Mouse (Mus musculus) heart, embryonic 15.5 days (tissue): ENCODE data around the gene Mfsd6l. TPM values are rescaled to one million over a fixed set of nuclear protein-coding genes. Genes with fewer than 3 reads are reported as not detected.

Source experiments
- ATAC-seq: fragments of 200-750 bp; cut with Nextera tagmentation; replicated peaks from 2 replicates; pipeline ENCODE4 v1.8.0; 2017; ENCODE audit warnings: low read depth, moderate TSS enrichment; ENCODE audit not compliant: insufficient number of reproducible peaks, insufficient read depth, low FRiP score
- H3K27ac ChIP-seq: fragments of 300-500 bp; sonication (generic); 2 replicates; pipeline ENCODE4 v1.5.1; 2015; ENCODE audit warnings: mild to moderate bottlenecking, inconsistent platforms
- H3K27me3 ChIP-seq: fragments of 300-500 bp; sonication (generic); 2 replicates; pipeline ENCODE4 v1.6.1; 2015; ENCODE audit warnings: inconsistent platforms
- H3K36me3 ChIP-seq: fragments of 300-500 bp; sonication (generic); 2 replicates; pipeline ENCODE4 v1.6.1; 2015; ENCODE audit warnings: mild to moderate bottlenecking, inconsistent platforms
- H3K4me1 ChIP-seq: fragments of 300-500 bp; sonication (generic); replicated peaks from 2 replicates; pipeline ENCODE4 v1.6.1; 2015; ENCODE audit warnings: inconsistent platforms
- H3K4me2 ChIP-seq: fragments of 300-500 bp; sonication (generic); 2 replicates; pipeline ENCODE4 v1.6.1; 2015; ENCODE audit warnings: inconsistent platforms, mild to moderate bottlenecking, moderate library complexity
- H3K4me3 ChIP-seq: fragments of 300-500 bp; sonication (generic); 2 replicates; pipeline ENCODE4 v1.5.1; 2015; ENCODE audit warnings: mild to moderate bottlenecking, inconsistent platforms
- H3K9ac ChIP-seq: fragments of 300-500 bp; sonication (generic); 2 replicates; pipeline ENCODE4 v1.6.1; 2015; ENCODE audit warnings: mild to moderate bottlenecking, inconsistent platforms
- H3K9me3 ChIP-seq: fragments of 300-500 bp; sonication (generic); replicated peaks from 2 replicates; pipeline ENCODE4 v1.6.1; 2016; ENCODE audit warnings: inconsistent platforms
- WGBS: fragments of 180-500 bp; shearing (Covaris S2); methylation state at CpG from one replicate; pipeline ENCODE4 v1.1.7; 2015; ENCODE audit warnings: mixed read lengths; 5-methylcytosine and 5-hydroxymethylcytosine counted together
- polyA plus RNA-seq: library from polyadenylated mRNA; unstranded; fragments of >200 nt; fragmentation: Nextera tagmentation; extraction: Ambion mirVana; gene quantifications from 2 replicates; pipeline ENCODE4 v1.2.1, GENCODE M21; 2015

The Mfsd6l gene
- polyA plus RNA-seq, 1 experiment from 2014 or later, result not detected

GRCm38 (mm10) chr11:68553981-68554471, 2.0 kb upstream of the Mfsd6l start:
- Histone ChIP-seq H3K9me3 (no peaks in the 10 kb centered on the region), H3K4me3 (no peak overlapping the region), H3K4me2 (no peak overlapping the region), H3K9ac (no peak overlapping the region), H3K27ac (no peak overlapping the region), H3K27me3 (peaks cover 15% of the 10 kb centered on the region), H3K4me1 (peaks cover 11% of the 10 kb centered on the region), H3K36me3 (no peaks in the 10 kb centered on the region)
- no peak for ATAC-seq
- 25% methylated on average over 8 of the region's 8 CpGs for WGBS

- ATAC-seq, result no peak
- H3K36me3 ChIP-seq, result no peaks in the 10 kb centered on the region
- peaks cover 20% of the 10 kb centered on the region for H3K27me3 ChIP-seq
- H3K4me2 ChIP-seq, result no peak overlapping the region
- WGBS, result 63% methylated on average over 1 of the region's 1 CpGs
- H3K9me3 ChIP-seq, result no peaks in the 10 kb centered on the region
- peaks cover 7% of the 10 kb centered on the region for H3K4me1 ChIP-seq
- H3K27ac ChIP-seq, result no peak overlapping the region
- H3K9ac ChIP-seq, result no peak overlapping the region
- H3K4me3 ChIP-seq, result no peak overlapping the region
Observed at GRCm38 (mm10) chr11:68559546-68559945, 3.6 kb downstream of the Mfsd6l start.

GRCm38 (mm10) chr11:68561957-68562950, 6.3 kb downstream of the Mfsd6l start:
- Histone ChIP-seq H3K4me2 (no peak overlapping the region), H3K4me1 (peaks cover 5% of the 10 kb centered on the region), H3K4me3 (no peak overlapping the region), H3K36me3 (no peaks in the 10 kb centered on the region), H3K27me3 (peaks cover 5% of the 10 kb centered on the region), H3K9ac (no peak overlapping the region), H3K9me3 (no peaks in the 10 kb centered on the region), H3K27ac (no peak overlapping the region)
- WGBS, result 68% methylated on average over 11 of the region's 11 CpGs
- ATAC-seq, result no peak

GRCm38 (mm10) chr11:68564356-68565031, 8.5 kb downstream of the Mfsd6l start:
- no peak overlapping the region for H3K4me2 ChIP-seq
- H3K9me3 ChIP-seq, result no peaks in the 10 kb centered on the region
- H3K36me3 ChIP-seq, result no peaks in the 10 kb centered on the region
- peaks cover 5% of the 10 kb centered on the region for H3K27me3 ChIP-seq
- peaks cover 5% of the 10 kb centered on the region for H3K4me1 ChIP-seq
- H3K9ac ChIP-seq, result no peak overlapping the region
- H3K4me3 ChIP-seq, result no peak overlapping the region
- 70% methylated on average over 13 of the region's 13 CpGs for WGBS
- ATAC-seq, result no peak
- no peak overlapping the region for H3K27ac ChIP-seq

- Histone ChIP-seq H3K36me3 (no peaks in the 10 kb centered on the region), H3K4me3 (no peak overlapping the region), H3K9me3 (no peaks in the 10 kb centered on the region), H3K9ac (no peak overlapping the region), H3K27ac (no peak overlapping the region), H3K4me1 (peaks cover 5% of the 10 kb centered on the region), H3K4me2 (no peak overlapping the region), H3K27me3 (peaks cover 5% of the 10 kb centered on the region)
- WGBS, result 79% methylated on average over 3 of the region's 3 CpGs
- ATAC-seq, result no peak
Observed at GRCm38 (mm10) chr11:68565032-68565429, 9.0 kb downstream of the Mfsd6l start.

GRCm38 (mm10) chr11:68566447-68567059, 10.6 kb downstream of the Mfsd6l start:
- no peaks in the 10 kb centered on the region for H3K36me3 ChIP-seq
- peaks cover 5% of the 10 kb centered on the region for H3K4me1 ChIP-seq
- WGBS, result 21% methylated on average over 17 of the region's 17 CpGs
- H3K4me3 ChIP-seq, result peak overlapping the region; percentile 38
- 0 out of 2 replicates have a peak overlapping the region, but pooled peaks have one; percentile 26 for H3K9ac ChIP-seq
- no peak for ATAC-seq
- H3K4me2 ChIP-seq, result peak overlapping the region; percentile 66
- H3K27ac ChIP-seq, result no peak overlapping the region
- peaks cover 5% of the 10 kb centered on the region for H3K27me3 ChIP-seq
- no peaks in the 10 kb centered on the region for H3K9me3 ChIP-seq

GRCm38 (mm10) chr11:68570861-68571260, 14.9 kb downstream of the Mfsd6l start:
- H3K9me3 ChIP-seq, result no peaks in the 10 kb centered on the region
- H3K27ac ChIP-seq, result no peak overlapping the region
- H3K36me3 ChIP-seq, result no peaks in the 10 kb centered on the region
- WGBS, result 81% methylated on average over 5 of the region's 5 CpGs
- H3K9ac ChIP-seq, result no peak overlapping the region
- H3K27me3 ChIP-seq, result no peaks in the 10 kb centered on the region
- H3K4me1 ChIP-seq, result peaks cover 5% of the 10 kb centered on the region
- ATAC-seq, result no peak
- no peak overlapping the region for H3K4me3 ChIP-seq
- H3K4me2 ChIP-seq, result no peak overlapping the region

- 72% methylated on average over 1 of the region's 1 CpGs for WGBS
- Histone ChIP-seq H3K36me3 (no peaks in the 10 kb centered on the region), H3K27me3 (no peaks in the 10 kb centered on the region), H3K27ac (no peak overlapping the region), H3K4me3 (no peak overlapping the region), H3K4me1 (peaks cover 4% of the 10 kb centered on the region; the same call in 1 of the 2 replicates), H3K9me3 (no peaks in the 10 kb centered on the region), H3K9ac (no peak overlapping the region), H3K4me2 (no peak overlapping the region)
- no peak for ATAC-seq
Observed at GRCm38 (mm10) chr11:68577076-68577475, 21.1 kb downstream of the Mfsd6l start.

GRCm38 (mm10) chr11:68579462-68579881, 23.5 kb downstream of the Mfsd6l start:
- H3K9me3 ChIP-seq, result no peaks in the 10 kb centered on the region
- H3K27ac ChIP-seq, result no peak overlapping the region
- 35% methylated on average over 9 of the region's 9 CpGs for WGBS

GRCm38 (mm10) chr11:68580566-68580965, 24.6 kb downstream of the Mfsd6l start:
- Histone ChIP-seq H3K9ac (no peak overlapping the region), H3K4me1 (peaks cover 4% of the 10 kb centered on the region; the same call in 1 of the 2 replicates), H3K4me2 (no peak overlapping the region), H3K4me3 (no peak overlapping the region), H3K9me3 (no peaks in the 10 kb centered on the region), H3K27ac (no peak overlapping the region), H3K27me3 (no peaks in the 10 kb centered on the region), H3K36me3 (no peaks in the 10 kb centered on the region)
- ATAC-seq, result no peak
- 60% methylated on average over 6 of the region's 6 CpGs for WGBS

More at GRCm38 (mm10) chr11:68579462-68579881, 23.5 kb downstream of the Mfsd6l start:
- Histone ChIP-seq H3K4me2 (no peak overlapping the region), H3K4me3 (no peak overlapping the region), H3K9ac (no peak overlapping the region), H3K4me1 (peaks cover 4% of the 10 kb centered on the region; the same call in 1 of the 2 replicates), H3K27me3 (no peaks in the 10 kb centered on the region), H3K36me3 (no peaks in the 10 kb centered on the region)
- no peak; the same call in 1 of the 2 replicates for ATAC-seq

GRCm38 (mm10) chr11:68583225-68583624, 27.2 kb downstream of the Mfsd6l start:
- Histone ChIP-seq H3K9me3 (no peaks in the 10 kb centered on the region), H3K4me3 (no peak overlapping the region), H3K27me3 (no peaks in the 10 kb centered on the region), H3K4me2 (no peak overlapping the region), H3K9ac (no peak overlapping the region), H3K27ac (no peak overlapping the region), H3K36me3 (no peaks in the 10 kb centered on the region), H3K4me1 (peaks cover 4% of the 10 kb centered on the region; the same call in 1 of the 2 replicates)
- ATAC-seq, result no peak
- WGBS, result 85% methylated on average over 13 of the region's 13 CpGs
